Mouse (Mus musculus) CH12.LX (cell line): ENCODE data around the gene Malrd1. TPM values are rescaled to one million over a fixed set of nuclear protein-coding genes. Genes with fewer than 3 reads are reported as not detected.

Source experiments
- DNase-seq: peaks from one replicate; pipeline ENCODE4 v3.0.0-alpha.2; 2013; ENCODE audit errors: extremely low read depth
- H3K27ac ChIP-seq: 2 replicates; pipeline ENCODE4 v1.5.1; 2012; ENCODE audit warnings: low read depth, mild to moderate bottlenecking, control low read depth, moderate library complexity; ENCODE audit not compliant: insufficient read depth
- H3K27me3 ChIP-seq: replicated peaks from 2 replicates; pipeline ENCODE3; 2012; ENCODE audit warnings: inconsistent platforms
- H3K36me3 ChIP-seq, 2 experiments: replicated peaks in 1 of 2; 2 replicates each; pipeline versions ENCODE3 to v1.6.1; 2012; ENCODE audit warnings: inconsistent platforms in 1 of 2, low read length in 1 of 2, mild to moderate bottlenecking in 1 of 2, mixed read lengths in 1 of 2, moderate library complexity in 1 of 2; ENCODE audit not compliant: control insufficient read depth in 1 of 2, insufficient read depth in 1 of 2
- H3K4me1 ChIP-seq, 2 experiments: 2 replicates each; pipeline ENCODE4 v1.6.1; 2012; ENCODE audit warnings: inconsistent platforms in 1 of 2, moderate library complexity in 1 of 2; ENCODE audit not compliant: insufficient read depth in 2 of 2, control insufficient read depth in 1 of 2
- H3K4me2 ChIP-seq: 2 replicates; pipeline ENCODE4 v1.6.1; 2012; ENCODE audit warnings: low read depth, mild to moderate bottlenecking, control low read depth; ENCODE audit not compliant: poor library complexity, insufficient read depth, severe bottlenecking
- H3K4me3 ChIP-seq, 3 experiments: fragments of 150-350 bp in 1 of 3; sonication (generic) in 1 of 3; replicated peaks in 1 of 3; 2 replicates each; pipeline versions ENCODE3 to v1.5.1; 2011 to 2012; ENCODE audit warnings: low read depth in 2 of 3, low read length in 2 of 3, mild to moderate bottlenecking in 2 of 3, moderate library complexity in 2 of 3, control low read depth in 1 of 3, improper control_type of control experiment in 1 of 3, inconsistent platforms in 1 of 3, mixed read lengths in 1 of 3; ENCODE audit not compliant: poor library complexity in 1 of 3
- H3K79me2 ChIP-seq: replicated peaks from 2 replicates; pipeline ENCODE4 v1.6.1; 2012; ENCODE audit warnings: mild to moderate bottlenecking, moderate library complexity; ENCODE audit not compliant: control insufficient read depth, poor library complexity, insufficient read depth, severe bottlenecking; ENCODE audit errors: extremely low read depth
- H3K9ac ChIP-seq: 2 replicates; pipeline ENCODE4 v1.6.1; 2012; ENCODE audit warnings: low read depth, mild to moderate bottlenecking, control low read depth, moderate library complexity; ENCODE audit not compliant: insufficient read depth
- H3K9me3 ChIP-seq: replicated peaks from 2 replicates; pipeline ENCODE3; 2012; ENCODE audit warnings: low read length, inconsistent platforms, mixed read lengths
- BHLHE40 ChIP-seq: IDR thresholded peaks from 2 replicates; pipeline ENCODE4 v1.6.1; 2011; ENCODE audit warnings: mild to moderate bottlenecking, low read depth, low read length, improper control_type of control experiment
- CHD1 ChIP-seq: IDR thresholded peaks from 2 replicates; pipeline ENCODE4 v1.6.1; 2012; ENCODE audit warnings: low read depth, low read length, improper control_type of control experiment, inconsistent platforms
- CHD2 ChIP-seq: IDR thresholded peaks from 2 replicates; pipeline ENCODE4 v1.6.1; 2011; ENCODE audit warnings: low read length, improper control_type of control experiment
- E2F4 ChIP-seq: IDR thresholded peaks from 2 replicates; pipeline ENCODE4 v1.6.1; 2011; ENCODE audit warnings: low read depth, low read length, improper control_type of control experiment; ENCODE audit not compliant: insufficient replicate concordance
- HCFC1 ChIP-seq: IDR thresholded peaks from 2 replicates; pipeline ENCODE4 v1.6.1; 2012; ENCODE audit warnings: low read depth, mild to moderate bottlenecking, inconsistent platforms, low read length, improper control_type of control experiment
- IRF4 ChIP-seq: IDR thresholded peaks from 2 replicates; pipeline ENCODE4 v1.6.1; 2014; ENCODE audit warnings: low read depth, mild to moderate bottlenecking, inconsistent platforms, low read length, improper control_type of control experiment
- KAT2A ChIP-seq: IDR thresholded peaks from 2 replicates; pipeline ENCODE4 v1.6.1; 2012; ENCODE audit warnings: low read length, improper control_type of control experiment, inconsistent platforms; ENCODE audit not compliant: insufficient replicate concordance
- MAFK ChIP-seq: IDR thresholded peaks from 2 replicates; pipeline ENCODE4 v1.6.1; 2011; ENCODE audit warnings: low read length, improper control_type of control experiment; ENCODE audit not compliant: insufficient replicate concordance
- MAZ ChIP-seq: IDR thresholded peaks from 2 replicates; pipeline ENCODE4 v1.6.1; 2012; ENCODE audit warnings: low read depth, mild to moderate bottlenecking, inconsistent platforms, low read length, improper control_type of control experiment, moderate library complexity
- MEF2A ChIP-seq: IDR thresholded peaks from 2 replicates; pipeline ENCODE4 v1.6.1; 2014; ENCODE audit warnings: low read depth, mild to moderate bottlenecking, inconsistent platforms, low read length, improper control_type of control experiment, borderline replicate concordance
- MXI1 ChIP-seq: IDR thresholded peaks from 2 replicates; pipeline ENCODE4 v1.6.1; 2011; ENCODE audit warnings: mild to moderate bottlenecking, low read depth, low read length, improper control_type of control experiment
- MYC ChIP-seq: IDR thresholded peaks from 2 replicates; pipeline ENCODE4 v1.6.1; 2011; ENCODE audit warnings: low read depth, mild to moderate bottlenecking, improper control_type of control experiment, low read length
- NELFE ChIP-seq: IDR thresholded peaks from 2 replicates; pipeline ENCODE4 v1.6.1; 2011; ENCODE audit warnings: low read depth, low read length, improper control_type of control experiment
- PAX5 ChIP-seq: IDR thresholded peaks from 2 replicates; pipeline ENCODE4 v1.6.1; 2012; ENCODE audit warnings: low read length, inconsistent platforms, mixed read lengths
- RAD21 ChIP-seq: IDR thresholded peaks from 2 replicates; pipeline ENCODE4 v1.6.1; 2011; ENCODE audit warnings: low read depth, mild to moderate bottlenecking, low read length, improper control_type of control experiment, moderate library complexity
- RCOR1 ChIP-seq: conservative IDR thresholded peaks from 2 replicates; pipeline ENCODE4 v1.6.1; 2012; ENCODE audit warnings: low read depth, mild to moderate bottlenecking, inconsistent platforms, low read length, improper control_type of control experiment
- SMC3 ChIP-seq: IDR thresholded peaks from 2 replicates; pipeline ENCODE4 v1.6.1; 2011; ENCODE audit warnings: low read depth, low read length, improper control_type of control experiment
- TBP ChIP-seq: conservative IDR thresholded peaks from 2 replicates; pipeline ENCODE4 v1.6.1; 2011; ENCODE audit warnings: low read depth, low read length, improper control_type of control experiment
- TCF12 ChIP-seq: IDR thresholded peaks from 2 replicates; pipeline ENCODE4 v1.6.1; 2014; ENCODE audit warnings: low read depth, mild to moderate bottlenecking, inconsistent platforms, low read length, improper control_type of control experiment
- UBTF ChIP-seq: IDR thresholded peaks from 2 replicates; pipeline ENCODE4 v1.6.1; 2012; ENCODE audit warnings: low read depth, mild to moderate bottlenecking, inconsistent platforms, low read length, improper control_type of control experiment, moderate library complexity
- USF1 ChIP-seq: IDR thresholded peaks from 2 replicates; pipeline ENCODE4 v1.6.1; 2014; ENCODE audit warnings: low read depth, mild to moderate bottlenecking, inconsistent platforms, low read length, improper control_type of control experiment
- ZC3H11A ChIP-seq: IDR thresholded peaks from 2 replicates; pipeline ENCODE4 v1.6.1; 2012; ENCODE audit warnings: low read depth, mild to moderate bottlenecking, inconsistent platforms, low read length, improper control_type of control experiment
- ZMIZ1 ChIP-seq: IDR thresholded peaks from 2 replicates; pipeline ENCODE4 v1.6.1; 2012; ENCODE audit warnings: low read depth, mild to moderate bottlenecking, inconsistent platforms, low read length, improper control_type of control experiment
- dilution Hi-C: fragments of 300-500 bp; cut with MboI; formaldehyde crosslinking; loops from 2 replicates; pipeline ENCODE4 v1.14.3; 2020; ENCODE audit warnings: low sequenced_read_pairs; ENCODE audit not compliant: extremely low pct_unique_long_range_greater_than_20kb, extremely low pct_ligation_motif_present
- in situ Hi-C: fragments of 300-500 bp; cut with MboI; formaldehyde crosslinking; loops from 3 replicates; pipeline ENCODE4 v1.14.3; 2019; ENCODE audit warnings: low sequenced_read_pairs, low pct_ligation_motif_present, low pct_unique_long_range_greater_than_20kb, mixed read lengths
- polyA plus RNA-seq: library from polyadenylated mRNA; unstranded; fragments of >175 nt; gene quantifications from 2 replicates; pipeline ENCODE4 v1.2.1, GENCODE M21; 2012; ENCODE audit warnings: low read depth; ENCODE audit not compliant: insufficient read length
- total RNA-seq, 2 experiments: library from RNA; depleted of rRNA; stranded (reverse); fragments of 300-350 nt in 1 of 2; fragments of >200 nt in 1 of 2; gene quantifications; 2 replicates each; pipeline ENCODE4 v1.2.3; 2012 to 2014

Malrd1 gene
- total and polyA plus RNA-seq, 3 experiments: not detected

DNA sequence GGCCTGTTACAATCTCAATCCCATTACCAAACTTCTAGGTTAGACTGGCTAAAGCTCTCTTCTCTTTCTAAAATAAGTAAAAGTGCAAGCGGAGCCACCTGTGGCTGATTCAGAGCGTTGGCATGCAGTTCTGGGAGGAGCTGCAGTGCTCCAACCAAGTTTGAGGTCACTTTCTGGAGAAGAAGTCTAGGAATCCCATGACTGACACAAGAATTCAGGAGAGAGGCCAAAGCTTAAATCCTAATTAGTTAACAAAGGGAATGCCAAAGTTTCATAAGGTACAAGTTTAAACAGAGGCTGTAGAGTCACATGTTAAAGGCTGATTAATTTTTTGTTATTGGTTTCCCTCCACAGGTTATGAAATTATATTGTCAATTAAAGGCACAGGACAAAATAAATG, 642.3 kb downstream of the Malrd1 start:
- Histone ChIP-seq H3K4me1 (no peaks in the 10 kb centered on the region), H3K27ac (no peak overlapping the region), H3K4me3 (no peak overlapping the region), H3K9me3 (no peaks in the 10 kb centered on the region), H3K36me3 (no peaks in the 10 kb centered on the region), H3K9ac (no peak overlapping the region), H3K27me3 (no peaks in the 10 kb centered on the region), H3K4me2 (no peak overlapping the region), H3K79me2 (no peaks in the 10 kb centered on the region)
- TF ChIP-seq IRF4: no peak
- no peak for TF ChIP-seq CHD2
- no peak for TF ChIP-seq KAT2A
- no peak for TF ChIP-seq MAFK
- no peak for TF ChIP-seq RAD21
- TF ChIP-seq CHD1: no peak
- no peak for TF ChIP-seq USF1
- no peak for TF ChIP-seq UBTF
- TF ChIP-seq ZC3H11A: no peak
- no peak for TF ChIP-seq MEF2A
- no peak for TF ChIP-seq E2F4
- TF ChIP-seq TCF12: no peak
- no peak for TF ChIP-seq HCFC1
- TF ChIP-seq TBP: no peak
- TF ChIP-seq ZMIZ1: no peak
- TF ChIP-seq MXI1: no peak
- dilution Hi-C loops: no loop called here
- DNase-seq: no peak
- in situ Hi-C loops: no loop called here

DNA sequence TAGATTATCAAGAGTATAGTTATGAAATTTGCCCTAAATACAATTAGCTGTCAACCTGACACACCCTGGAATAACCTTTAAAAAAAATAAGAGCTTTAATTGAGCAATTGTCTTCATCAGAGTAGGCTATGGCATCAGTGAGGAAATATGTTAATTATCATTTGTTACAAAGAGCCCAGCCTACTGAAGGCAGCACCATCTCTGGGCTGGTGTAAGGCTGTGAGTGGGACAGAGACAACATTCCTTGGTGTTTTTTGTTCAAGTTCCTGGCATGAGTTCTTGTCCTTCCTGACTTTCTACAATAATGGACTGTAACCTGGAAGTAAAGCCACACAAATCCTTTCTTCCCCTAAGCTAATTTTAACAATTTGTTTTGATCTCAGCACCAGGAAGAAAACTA, 645.8 kb downstream of the Malrd1 start:
- Histone ChIP-seq H3K27me3 (no peaks in the 10 kb centered on the region), H3K27ac (no peak overlapping the region), H3K36me3 (no peaks in the 10 kb centered on the region), H3K79me2 (no peaks in the 10 kb centered on the region), H3K4me3 (no peak overlapping the region), H3K9ac (no peak overlapping the region), H3K4me2 (no peak overlapping the region), H3K4me1 (no peaks in the 10 kb centered on the region), H3K9me3 (no peaks in the 10 kb centered on the region)
- DNase-seq: no peak
- dilution Hi-C loops: no loop called here
- in situ Hi-C loops: no loop called here
- TF ChIP-seq SMC3 (no peak), RCOR1 (no peak), NELFE (no peak), HCFC1 (no peak), MAZ (no peak), MYC (no peak), TBP (no peak), BHLHE40 (no peak), PAX5 (no peak)
